Mouse (Mus musculus) spleen, adult 2 months (tissue): ENCODE data around the gene Vmn1r14. TPM values are rescaled to one million over a fixed set of nuclear protein-coding genes. Genes with fewer than 3 reads are reported as not detected.
"Not testable (repeated sequence)": the region's sequence is repeated elsewhere in the genome, so short reads cannot be mapped to it uniquely, and the experiment has no call there.

Source experiments
- DNase-seq, 2 experiments: peaks; one replicate each; pipeline versions ENCODE4 v3.0.0 to v3.0.0-alpha.2; 2012 to 2021; ENCODE audit warnings: low spot score in 2 of 2, low read depth in 1 of 2
- H3K27ac ChIP-seq: fragments of 200-500 bp; 2 replicates; pipeline ENCODE4 v1.5.1; 2012; ENCODE audit warnings: low read length, inconsistent platforms; ENCODE audit not compliant: insufficient read depth
- H3K27me3 ChIP-seq: fragments of 200-500 bp; 2 replicates; pipeline ENCODE4 v1.6.1; 2012; ENCODE audit warnings: mild to moderate bottlenecking, moderate library complexity, low read length, inconsistent platforms; ENCODE audit not compliant: control insufficient read depth, insufficient read depth
- H3K36me3 ChIP-seq: fragments of 200-500 bp; 2 replicates; pipeline ENCODE4 v1.6.1; 2012; ENCODE audit warnings: mild to moderate bottlenecking, low read length, inconsistent platforms; ENCODE audit not compliant: control insufficient read depth, insufficient read depth
- H3K4me1 ChIP-seq: fragments of 200-500 bp; 2 replicates; pipeline ENCODE4 v1.6.1; 2011; ENCODE audit warnings: inconsistent platforms; ENCODE audit not compliant: control insufficient read depth, insufficient read depth, insufficient read length
- H3K4me3 ChIP-seq: fragments of 200-500 bp; 2 replicates; pipeline ENCODE4 v1.5.1; 2011; ENCODE audit warnings: mild to moderate bottlenecking, inconsistent platforms; ENCODE audit not compliant: insufficient read depth, insufficient read length; ENCODE audit errors: extremely low read depth
- CTCF ChIP-seq: fragments of 200-500 bp; IDR thresholded peaks from 2 replicates; pipeline ENCODE4 v1.5.1; 2011; ENCODE audit warnings: mild to moderate bottlenecking, inconsistent platforms; ENCODE audit not compliant: insufficient read depth, insufficient read length, insufficient replicate concordance; ENCODE audit errors: extremely low read depth
- POLR2A ChIP-seq: fragments of 200-500 bp; IDR thresholded peaks from 2 replicates; pipeline ENCODE4 v1.6.1; 2011; ENCODE audit warnings: low read depth, low read length, inconsistent platforms
- WGBS: fragments of 180-500 bp; shearing (Covaris S2); methylation state at CpG from one replicate; pipeline ENCODE4 v1.1.7; 2018; 5-methylcytosine and 5-hydroxymethylcytosine counted together
- polyA plus RNA-seq: library from polyadenylated mRNA; depleted of rRNA; stranded (reverse); fragments of >200 nt; gene quantifications from 2 replicates; pipeline ENCODE4 v1.2.3, GENCODE M21; 2012; rRNA removed

Gene Vmn1r14
- polyA plus RNA-seq = not detected in 2 replicates

GRCm38 (mm10) chr6:57231386-57231785, at the start of gene Vmn1r14:
Gene Vmn1r14, plus strand, starts transcription at chr6:57231686.
- Histone ChIP-seq H3K4me1 (no peaks in the 10 kb centered on the region), H3K4me3 (no peak within 1 kb of the TSS), H3K27ac (no peak within 1 kb of the TSS), H3K27me3 (no peaks in the 10 kb centered on the region), H3K36me3 (no peaks in the 10 kb centered on the region)
- no peak for DNase-seq
- 91% methylated on average over 3 of the region's 3 CpGs for WGBS
- TF ChIP-seq POLR2A = no peak
- TF ChIP-seq CTCF = no peak

DNA sequence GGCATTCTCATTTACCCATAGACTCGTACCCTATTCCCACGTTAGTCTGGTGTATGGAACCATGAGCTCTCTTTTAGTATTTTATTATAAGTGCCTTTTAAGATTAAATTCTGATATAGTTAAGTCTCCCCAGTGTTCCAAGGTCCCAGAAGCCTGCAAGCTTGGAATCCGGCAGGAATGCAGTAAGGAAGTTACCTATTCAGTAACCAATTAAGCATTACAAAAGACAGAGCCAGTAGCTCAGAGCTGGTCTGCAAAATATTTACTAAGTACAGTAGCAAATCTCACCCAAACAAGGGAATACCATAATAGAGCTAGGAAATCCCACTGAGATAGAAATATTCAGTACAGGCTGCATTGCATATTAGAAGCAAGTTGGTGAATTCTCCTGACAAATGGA, 41.5 kb upstream of the Vmn1r14 start:
- WGBS = 74% methylated on average over 3 of the region's 3 CpGs
- not testable (repeated sequence) for H3K27me3 ChIP-seq, DNase-seq, H3K4me3 ChIP-seq, H3K27ac ChIP-seq, H3K4me1 ChIP-seq, H3K36me3 ChIP-seq

- DNase-seq, H3K4me3 ChIP-seq: not testable (repeated sequence)
- WGBS = 92% methylated on average over 1 of the region's 1 CpGs
Measured at GRCm38 (mm10) chr6:57202990-57203389, 28.5 kb upstream of the Vmn1r14 start, which contains the start of gene Vmn1r13. Gene Vmn1r13, plus strand, starts transcription at chr6:57203290.

GRCm38 (mm10) chr6:57257652-57258051, 26.2 kb downstream of the Vmn1r14 start, which contains the start of gene Vmn1r15:
Gene Vmn1r15, plus strand, starts transcription at chr6:57257952.
- Histone ChIP-seq H3K36me3 (no peaks in the 10 kb centered on the region), H3K4me3 (no peak within 1 kb of the TSS; the same call in 1 of the 2 replicates), H3K4me1 (no peaks in the 10 kb centered on the region), H3K27ac (no peak within 1 kb of the TSS), H3K27me3 (no peaks in the 10 kb centered on the region)
- no peak for DNase-seq
- 75% methylated on average over 1 of the region's 1 CpGs for WGBS
- TF ChIP-seq CTCF (no peak), POLR2A (no peak)

More at GRCm38 (mm10) chr6:57202990-57203389, 28.5 kb upstream of the Vmn1r14 start, which contains the start of gene Vmn1r13:
- not testable (repeated sequence) for H3K4me1 ChIP-seq, H3K27ac ChIP-seq, H3K27me3 ChIP-seq, H3K36me3 ChIP-seq

DNA sequence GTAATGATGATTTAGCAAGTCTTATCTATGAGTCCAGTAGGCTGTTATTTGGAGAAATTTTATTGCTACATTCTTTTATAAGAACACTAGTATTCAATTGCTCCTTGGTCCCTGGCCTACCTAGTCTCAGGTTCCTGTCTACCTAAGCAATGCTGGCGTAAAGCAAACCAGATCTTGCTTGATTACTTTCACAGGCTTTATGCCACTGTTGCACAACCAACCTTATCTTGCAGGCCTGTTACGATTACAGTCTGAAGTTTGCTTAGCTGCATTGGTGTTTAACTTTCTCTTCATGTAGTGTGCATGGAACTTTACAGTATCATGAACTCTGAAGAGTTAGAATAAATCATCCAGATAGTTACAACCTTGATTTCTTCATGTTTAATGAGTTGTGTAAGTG, 29.5 kb downstream of the Vmn1r14 start:
- no peaks in the 10 kb centered on the region for H3K4me1 ChIP-seq
- H3K36me3 ChIP-seq = no peaks in the 10 kb centered on the region
- no peak for DNase-seq
- H3K27ac ChIP-seq = no peak overlapping the region
- H3K4me3 ChIP-seq = no peak overlapping the region
- 81% methylated on average over 2 of the region's 2 CpGs for WGBS
- TF ChIP-seq CTCF (no peak), POLR2A (no peak)
- no peaks in the 10 kb centered on the region for H3K27me3 ChIP-seq

- 24% methylated on average over 3 of the region's 3 CpGs for WGBS
- Histone ChIP-seq H3K4me3 (no peak overlapping the region), H3K27ac (no peak overlapping the region), H3K4me1 (no peaks in the 10 kb centered on the region), H3K27me3 (no peaks in the 10 kb centered on the region), H3K36me3 (no peaks in the 10 kb centered on the region)
- no peak for DNase-seq
- TF ChIP-seq CTCF (no peak), POLR2A (no peak)
Measured at GRCm38 (mm10) chr6:57271881-57272280, 40.4 kb downstream of the Vmn1r14 start.

- no peak for TF ChIP-seq CTCF
- no peak for TF ChIP-seq POLR2A
- H3K4me3 ChIP-seq = no peak overlapping the region
- H3K4me1 ChIP-seq = no peaks in the 10 kb centered on the region
- no peaks in the 10 kb centered on the region for H3K36me3 ChIP-seq
- H3K27ac ChIP-seq = no peak overlapping the region
- DNase-seq = no peak
- no peaks in the 10 kb centered on the region for H3K27me3 ChIP-seq
Measured at GRCm38 (mm10) chr6:57272517-57272916, 41.0 kb downstream of the Vmn1r14 start.

GRCm38 (mm10) chr6:57278952-57279351, 47.5 kb downstream of the Vmn1r14 start:
- H3K36me3 ChIP-seq = no peaks in the 10 kb centered on the region
- no peaks in the 10 kb centered on the region for H3K4me1 ChIP-seq
- no peak for DNase-seq
- no peak overlapping the region for H3K27ac ChIP-seq
- no peaks in the 10 kb centered on the region for H3K27me3 ChIP-seq
- no peak overlapping the region for H3K4me3 ChIP-seq
- no peak for TF ChIP-seq CTCF

Other genes with a start within 250 kb of the Vmn1r14 start
- not detected in 2 replicates for gene Vmn1r6, start 234.4 kb upstream of the Vmn1r14 start, polyA plus RNA-seq
- gene Vmn1r7, start 206.4 kb upstream of the Vmn1r14 start, polyA plus RNA-seq = not detected in 2 replicates
- not detected in 2 replicates for gene Vmn1r8, start 199.4 kb upstream of the Vmn1r14 start, polyA plus RNA-seq
- not detected in 2 replicates for gene Vmn1r9, start 164.9 kb upstream of the Vmn1r14 start, polyA plus RNA-seq
- not detected in 2 replicates for gene Vmn1r10, start 122.2 kb upstream of the Vmn1r14 start, polyA plus RNA-seq
- gene Vmn1r11, start 98.2 kb upstream of the Vmn1r14 start, polyA plus RNA-seq = not detected in 2 replicates
- not detected in 2 replicates for gene Vmn1r12, start 74.8 kb upstream of the Vmn1r14 start, polyA plus RNA-seq
- not detected in 2 replicates for gene Vmn1r13, start 28.4 kb upstream of the Vmn1r14 start, polyA plus RNA-seq
- not detected in 2 replicates for gene Vmn1r15, start 26.3 kb downstream of the Vmn1r14 start, polyA plus RNA-seq
- not detected in 2 replicates for gene Vmn1r16, start 97.8 kb downstream of the Vmn1r14 start, polyA plus RNA-seq
- gene Vmn1r17, start 132.0 kb downstream of the Vmn1r14 start, polyA plus RNA-seq = not detected in 2 replicates
- not detected in 2 replicates for gene Vmn1r18, start 164.1 kb downstream of the Vmn1r14 start, polyA plus RNA-seq
- not detected in 2 replicates for gene Vmn1r19, start 172.1 kb downstream of the Vmn1r14 start, polyA plus RNA-seq
- not detected in 2 replicates for gene Vmn1r20, start 197.2 kb downstream of the Vmn1r14 start, polyA plus RNA-seq